ENCODE assay signal across 7 mouse cellular contexts in the genomic region with DNA sequence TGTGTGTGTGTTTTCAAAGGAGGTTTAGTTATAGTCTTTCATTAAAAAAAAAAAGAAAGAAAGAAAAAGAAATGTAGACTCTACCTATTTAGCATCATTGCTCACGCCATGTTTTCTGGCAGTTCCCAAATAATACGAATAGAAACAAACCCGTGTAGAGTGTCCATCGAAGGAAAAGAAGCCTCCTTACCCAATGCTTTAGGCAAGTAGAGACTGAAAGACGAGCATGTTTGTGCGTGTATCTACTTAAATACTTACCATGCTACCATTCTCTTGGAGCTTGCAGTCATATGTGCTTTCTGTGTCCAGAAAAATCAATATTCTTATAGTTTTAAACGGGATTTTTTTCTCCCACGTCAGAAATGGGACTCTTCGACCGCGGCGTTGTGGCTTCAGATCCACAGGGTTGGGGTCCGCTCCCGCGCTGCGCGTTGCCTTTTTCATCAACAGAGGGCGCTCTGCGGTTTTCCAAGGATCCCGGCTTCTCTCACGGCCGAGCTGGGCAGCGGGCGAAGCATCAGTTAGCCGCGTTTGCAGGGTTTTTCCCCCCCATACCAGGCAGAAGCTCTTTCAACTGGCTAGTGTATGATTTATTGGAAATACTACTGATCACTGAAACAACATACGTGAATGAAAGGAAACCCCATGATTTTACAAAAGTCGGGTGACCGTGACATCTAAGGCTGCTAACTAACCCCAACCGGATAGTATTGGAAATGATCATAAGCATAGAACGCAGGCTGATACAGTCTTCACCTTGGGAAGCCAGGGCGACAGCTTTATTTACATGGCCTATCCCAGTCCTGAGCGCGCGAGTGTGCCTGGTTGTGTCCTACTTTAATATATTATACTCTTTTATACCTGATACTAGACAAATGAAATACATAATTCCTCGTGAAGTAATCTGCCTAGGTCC.
DNase-seq lines count a peak whose midpoint lies in the region; ATAC-seq lines count a peak whose summit lies in the region.

No protein-coding gene starts in this region.

- H3K27ac ChIP-seq in limb, embryonic 10.5 days = no peak overlapping the region
- no peak overlapping the region for H3K27ac ChIP-seq in midbrain, embryonic 12.5 days (replicated peaks)
- no peak overlapping the region for H3K27ac ChIP-seq in stomach, embryonic 14.5 days (ENCODE audit: low read length)

- 13% methylated on average over 36 of the region's 36 CpGs for WGBS in limb, embryonic 10.5 days
- WGBS in midbrain, embryonic 12.5 days = 10% methylated on average over 36 of the region's 36 CpGs
- WGBS in stomach, embryonic 14.5 days = 10% methylated on average over 36 of the region's 36 CpGs

- H3K9ac ChIP-seq in midbrain, embryonic 12.5 days (replicated peaks) = no peak overlapping the region
- no peak overlapping the region for H3K9ac ChIP-seq in stomach, embryonic 14.5 days (replicated peaks; ENCODE audit: low read depth, low read length)

- peak overlapping the region; percentile 45 for H3K4me2 ChIP-seq in midbrain, embryonic 12.5 days (replicated peaks)
- H3K4me2 ChIP-seq in stomach, embryonic 14.5 days (replicated peaks; ENCODE audit: low read depth, low read length) = peak overlapping the region; percentile 36

- peak; percentile 89 for ATAC-seq in midbrain, embryonic 12.5 days (ENCODE audit: low FRiP score, low read depth)
- ATAC-seq in stomach, embryonic 14.5 days (ENCODE audit: insufficient number of reproducible peaks, insufficient read depth, low FRiP score, low read depth) = peak; percentile 67; the same call in 1 of the 2 replicates

- intact Hi-C loops in gastrocnemius, postnatal 14 days (cut with DNase I; ENCODE audit: low total_unique reads) = loop anchor here (2.0 kb wide), 1 partner anchor 465 kb away; no protein-coding TSS in a partner anchor

- H3K4me1 ChIP-seq in limb, embryonic 10.5 days = peaks cover 15% of the 10 kb centered on the region; the same call in 1 of the 2 replicates
- 0 out of 2 replicates have a peak, but pooled peaks cover 6% of the 10 kb centered on the region for H3K4me1 ChIP-seq in midbrain, embryonic 12.5 days
- no peaks in the 10 kb centered on the region for H3K4me1 ChIP-seq in stomach, embryonic 14.5 days (ENCODE audit: control insufficient read depth, insufficient read depth, low read length)

- H3K9me3 ChIP-seq in limb, embryonic 10.5 days (replicated peaks) = no peaks in the 10 kb centered on the region
- H3K9me3 ChIP-seq in midbrain, embryonic 12.5 days = no peaks in the 10 kb centered on the region
- H3K9me3 ChIP-seq in stomach, embryonic 14.5 days (ENCODE audit: control insufficient read depth, low read depth, low read length) = no peaks in the 10 kb centered on the region

- H3K27me3 ChIP-seq in limb, embryonic 10.5 days (ENCODE audit: low read depth, poor library complexity, severe bottlenecking) = peaks cover 27% of the 10 kb centered on the region
- H3K27me3 ChIP-seq in midbrain, embryonic 12.5 days = peaks cover 47% of the 10 kb centered on the region
- 0 out of 2 replicates have a peak, but pooled peaks cover 3% of the 10 kb centered on the region for H3K27me3 ChIP-seq in stomach, embryonic 14.5 days (ENCODE audit: control insufficient read depth, insufficient read depth, low read length)

- peak; percentile 44 for DNase-seq in adrenal gland, adult 2 months
- DNase-seq in cerebellum, postnatal 36 days = peak; percentile 56 to 66
- peak; percentile 26 for DNase-seq in gastrocnemius, postnatal 14 days
- peak; percentile 55 for DNase-seq in kidney, adult 18-20 months
- peak; percentile 93 for DNase-seq in limb, embryonic 10.5 days (ENCODE audit: low spot score)

- H3K4me3 ChIP-seq in limb, embryonic 10.5 days = peak overlapping the region; percentile 31
- peak overlapping the region; percentile 9; the same call in 1 of the 2 replicates for H3K4me3 ChIP-seq in midbrain, embryonic 12.5 days
- peak overlapping the region; percentile 2; the same call in 1 of the 2 replicates for H3K4me3 ChIP-seq in stomach, embryonic 14.5 days (ENCODE audit: low read depth, low read length)

- no peaks in the 10 kb centered on the region for H3K36me3 ChIP-seq in limb, embryonic 10.5 days
- no peaks in the 10 kb centered on the region for H3K36me3 ChIP-seq in midbrain, embryonic 12.5 days
- no peaks in the 10 kb centered on the region for H3K36me3 ChIP-seq in stomach, embryonic 14.5 days (ENCODE audit: control insufficient read depth, insufficient read depth, low read length)

Comparison
In these comparisons a context has a peak if more than half of its experiments do, and no peak if none do; other contexts are left out.
1. DNase-seq: peak in every context shown above with its lines; median percentile 93 in limb, embryonic 10.5 days; 61 in cerebellum, postnatal 36 days; 55 in kidney, adult 18-20 months; 44 in adrenal gland, adult 2 months; 26 in gastrocnemius, postnatal 14 days.